Mouse (Mus musculus): ENCODE results near the gene Sptan1.

- TF ChIP-seq HCFC1 (IDR thresholded peaks at IDR 0.05; ENCODE audit: borderline replicate concordance, insufficient read depth, low read length) (no peak), ZNF384 (IDR thresholded peaks at IDR 0.05; ENCODE audit: low read depth, low read length) (no peak), MAFK (IDR thresholded peaks at IDR 0.05; ENCODE audit: insufficient read depth, low read depth, low read length) (no peak), ZC3H11A (IDR thresholded peaks at IDR 0.05; ENCODE audit: borderline replicate concordance, low read depth, low read length) (no peak), CHD2 (IDR thresholded peaks at IDR 0.05; ENCODE audit: low read depth, low read length) (no peak)
Observed at GRCm38 (mm10) chr2:30044550-30044949, 79.2 kb downstream of the Sptan1 start.
